Mouse (Mus musculus) retina, postnatal 7 days (tissue): ENCODE measurements around the gene Eif5b.
"Not testable (repeated sequence)": the region's sequence is repeated elsewhere in the genome, so short reads cannot be mapped to it uniquely, and the experiment has no call there.

Experiments used
- DNase-seq: peaks from one replicate; pipeline ENCODE4 v3.0.0-alpha.2; 2012; ENCODE audit warnings: low read depth, low spot score

The Eif5b gene

GRCm38 (mm10) chr1:38003046-38003445 is 5.2 kb downstream of the Eif5b start:
- no peak for DNase-seq

- no peak for DNase-seq
Measured at GRCm38 (mm10) chr1:38006741-38007140, 8.9 kb downstream of the Eif5b start.

GRCm38 (mm10) chr1:38011647-38012046 is 13.8 kb downstream of the Eif5b start:
- DNase-seq: no peak

- DNase-seq: no peak
Measured at GRCm38 (mm10) chr1:38012104-38012503, 14.3 kb downstream of the Eif5b start.

GRCm38 (mm10) chr1:38012509-38012908 is 14.7 kb downstream of the Eif5b start:
- no peak for DNase-seq

- no peak for DNase-seq
Measured at GRCm38 (mm10) chr1:38014551-38015203, 16.9 kb downstream of the Eif5b start.

GRCm38 (mm10) chr1:38027301-38027700 is 29.5 kb downstream of the Eif5b start:
- no peak for DNase-seq

- DNase-seq: no peak
Measured at GRCm38 (mm10) chr1:38031391-38031790, 33.6 kb downstream of the Eif5b start.

- DNase-seq: no peak
Measured at GRCm38 (mm10) chr1:38035521-38035920, 37.7 kb downstream of the Eif5b start.

- no peak for DNase-seq
Measured at GRCm38 (mm10) chr1:38037375-38037774, 39.6 kb downstream of the Eif5b start.

- no peak for DNase-seq
Measured at GRCm38 (mm10) chr1:38038898-38039297, 41.1 kb downstream of the Eif5b start.

GRCm38 (mm10) chr1:38048121-38048520 is 50.3 kb downstream of the Eif5b start:
- no peak for DNase-seq

GRCm38 (mm10) chr1:38049562-38049961 is 51.8 kb downstream of the Eif5b start:
- DNase-seq: no peak

- DNase-seq: no peak
Measured at GRCm38 (mm10) chr1:38055176-38055575, 57.4 kb downstream of the Eif5b start.

GRCm38 (mm10) chr1:38058417-38058816 is 60.6 kb downstream of the Eif5b start:
- no peak for DNase-seq

- DNase-seq: not testable (repeated sequence)
Measured at GRCm38 (mm10) chr1:38062156-38062555, 64.3 kb downstream of the Eif5b start.

- DNase-seq: no peak
Measured at GRCm38 (mm10) chr1:38067276-38067675, 69.5 kb downstream of the Eif5b start.

GRCm38 (mm10) chr1:38071326-38071725 is 73.5 kb downstream of the Eif5b start:
- no peak for DNase-seq

- no peak for DNase-seq
Measured at GRCm38 (mm10) chr1:38081316-38081715, 83.5 kb downstream of the Eif5b start.

GRCm38 (mm10) chr1:38103214-38103613 is 105.4 kb downstream of the Eif5b start:
- DNase-seq: no peak

- no peak for DNase-seq
Measured at GRCm38 (mm10) chr1:38103813-38104212, 106.0 kb downstream of the Eif5b start.
